Mouse (Mus musculus) kidney, adult 2 months (tissue): ENCODE data around the gene Wdr73.

ENCODE experiments used
- CTCF ChIP-seq: fragments of 200-500 bp; conservative IDR thresholded peaks from 2 replicates; pipeline ENCODE4 v1.5.1; 2011; ENCODE audit warnings: low read depth, mild to moderate bottlenecking, control low read depth, low read length, moderate library complexity, mixed read lengths; ENCODE audit not compliant: insufficient read depth, insufficient read length
- POLR2A ChIP-seq: fragments of 200-500 bp; IDR thresholded peaks from one replicate; pipeline ENCODE4 v1.6.1; 2011; ENCODE audit warnings: low read depth, low read length, control low read depth

DNA sequence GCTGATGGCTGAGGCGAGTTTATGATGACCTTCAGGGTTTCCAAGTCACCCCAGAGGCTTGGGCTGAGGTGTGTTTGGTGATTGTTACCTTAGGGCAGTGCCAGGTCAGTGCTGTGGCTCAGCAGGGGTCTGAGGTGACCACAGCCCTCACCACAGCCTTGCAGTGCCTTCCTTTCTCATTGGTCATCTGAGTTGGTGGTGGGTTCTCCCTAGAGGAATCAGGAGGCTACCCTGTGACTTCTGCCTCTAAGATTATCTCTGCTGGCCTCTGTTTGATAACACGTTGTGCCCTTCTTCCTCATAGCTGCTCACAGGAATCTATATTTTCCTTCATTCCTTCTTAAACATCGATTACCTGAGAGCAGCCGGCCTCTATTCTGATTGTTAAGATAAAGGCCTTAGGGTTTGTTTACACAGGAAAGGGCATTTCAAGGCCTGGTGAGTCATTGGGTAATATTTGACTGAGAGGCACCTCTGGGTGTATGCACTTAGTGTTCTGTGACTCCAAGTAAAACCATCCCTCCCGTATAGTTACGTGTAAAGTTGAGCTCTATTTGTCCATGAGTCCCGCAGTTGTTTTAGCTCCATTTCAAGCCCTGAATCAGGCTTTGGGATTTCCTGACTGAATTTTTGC is 34.4 kb downstream of the Wdr73 start:
- TF ChIP-seq POLR2A (no peak), CTCF (no peak)
